Mouse (Mus musculus) spleen, adult 2 months (tissue): ENCODE results near the gene Ndufb4.

ENCODE experiments used
- CTCF ChIP-seq: fragments of 200-500 bp; IDR thresholded peaks from 2 replicates; pipeline ENCODE4 v1.5.1; 2011; ENCODE audit warnings: mild to moderate bottlenecking, inconsistent platforms; ENCODE audit not compliant: insufficient read depth, insufficient read length, insufficient replicate concordance; ENCODE audit errors: extremely low read depth
- POLR2A ChIP-seq: fragments of 200-500 bp; IDR thresholded peaks from 2 replicates; pipeline ENCODE4 v1.6.1; 2011; ENCODE audit warnings: low read depth, low read length, inconsistent platforms

GRCm38 (mm10) chr16:37597412-37597811 lies 56.8 kb downstream of the Ndufb4 start:
- no peak for TF ChIP-seq CTCF
- no peak for TF ChIP-seq POLR2A
